Mouse (Mus musculus): ENCODE measurements around the gene 1700129C05Rik. TPM values are rescaled to one million over a fixed set of nuclear protein-coding genes. Genes with fewer than 3 reads are reported as not detected.

1700129C05Rik gene
- not detected in 2 replicates for polyA plus RNA-seq (2015; fragmentation: Nextera tagmentation; extraction: Ambion mirVana)

- no peaks in the 10 kb centered on the region for H3K9me3 ChIP-seq (ENCODE audit: control insufficient read depth, low read length)
- WGBS: 98% methylated on average over 4 of the region's 4 CpGs
- H3K4me1 ChIP-seq (replicated peaks; ENCODE audit: control insufficient read depth, insufficient read depth, low read length): no peaks in the 10 kb centered on the region
- no peaks in the 10 kb centered on the region for H3K27me3 ChIP-seq (replicated peaks; ENCODE audit: control insufficient read depth, insufficient read depth, low read length)
- H3K4me2 ChIP-seq (ENCODE audit: low read length): no peak within 1 kb of the TSS
- H3K27ac ChIP-seq (ENCODE audit: low read length): no peak within 1 kb of the TSS
- H3K9ac ChIP-seq (replicated peaks; ENCODE audit: low read depth, low read length): no peak within 1 kb of the TSS
- no peak for ATAC-seq
- no peak within 1 kb of the TSS for H3K4me3 ChIP-seq (replicated peaks; ENCODE audit: low read length)
- H3K36me3 ChIP-seq (ENCODE audit: control insufficient read depth, insufficient read depth): no peaks in the 10 kb centered on the region
Observed at GRCm38 (mm10) chr14:59142793-59143192, at the start of gene 1700129C05Rik. TSS of gene 1700129C05Rik (minus strand) at chr14:59142893.

DNA sequence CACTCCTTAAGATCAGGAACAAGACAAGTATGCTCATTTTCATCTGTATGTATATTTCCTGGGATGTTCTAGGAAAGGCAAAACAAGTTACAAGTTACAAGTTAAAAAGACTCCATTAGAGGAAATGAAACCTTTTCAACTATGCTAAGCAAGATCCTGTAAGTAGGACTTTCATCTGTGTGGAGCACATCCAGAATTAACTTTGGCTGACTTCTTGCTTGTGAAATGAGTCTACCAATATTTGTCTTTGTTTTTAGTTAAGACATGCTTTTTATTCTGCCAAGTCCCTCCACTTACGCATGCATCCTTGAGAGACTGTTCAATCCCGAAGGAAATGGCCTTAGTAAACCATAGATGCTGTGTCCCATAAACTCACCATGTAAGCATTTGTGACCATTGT lies 43.4 kb upstream of the 1700129C05Rik start:
- Histone ChIP-seq H3K4me1 (replicated peaks; ENCODE audit: control insufficient read depth, insufficient read depth, low read length) (no peaks in the 10 kb centered on the region), H3K9ac (replicated peaks; ENCODE audit: low read depth, low read length) (no peak overlapping the region), H3K9me3 (ENCODE audit: control insufficient read depth, low read length) (no peaks in the 10 kb centered on the region), H3K4me2 (ENCODE audit: low read length) (no peak overlapping the region), H3K4me3 (replicated peaks; ENCODE audit: low read length) (no peak overlapping the region), H3K36me3 (ENCODE audit: control insufficient read depth, insufficient read depth) (no peaks in the 10 kb centered on the region), H3K27me3 (replicated peaks; ENCODE audit: control insufficient read depth, insufficient read depth, low read length) (no peaks in the 10 kb centered on the region), H3K27ac (ENCODE audit: low read length) (no peak overlapping the region)
- WGBS: 85% methylated on average over 2 of the region's 2 CpGs
- no peak for ATAC-seq

- Histone ChIP-seq H3K9ac (replicated peaks; ENCODE audit: low read depth, low read length) (no peak overlapping the region), H3K4me2 (ENCODE audit: low read length) (no peak overlapping the region), H3K9me3 (ENCODE audit: control insufficient read depth, low read length) (no peaks in the 10 kb centered on the region), H3K27ac (ENCODE audit: low read length) (no peak overlapping the region), H3K36me3 (ENCODE audit: control insufficient read depth, insufficient read depth) (no peaks in the 10 kb centered on the region), H3K4me1 (replicated peaks; ENCODE audit: control insufficient read depth, insufficient read depth, low read length) (no peaks in the 10 kb centered on the region), H3K27me3 (replicated peaks; ENCODE audit: control insufficient read depth, insufficient read depth, low read length) (no peaks in the 10 kb centered on the region), H3K4me3 (replicated peaks; ENCODE audit: low read length) (no peak overlapping the region)
- ATAC-seq: no peak
Observed at GRCm38 (mm10) chr14:59185514-59185913, 42.8 kb upstream of the 1700129C05Rik start.

- no peaks in the 10 kb centered on the region for H3K9me3 ChIP-seq (ENCODE audit: control insufficient read depth, low read length)
- no peak for ATAC-seq
- H3K36me3 ChIP-seq (ENCODE audit: control insufficient read depth, insufficient read depth): no peaks in the 10 kb centered on the region
- H3K27me3 ChIP-seq (replicated peaks; ENCODE audit: control insufficient read depth, insufficient read depth, low read length): no peaks in the 10 kb centered on the region
- H3K4me1 ChIP-seq (replicated peaks; ENCODE audit: control insufficient read depth, insufficient read depth, low read length): no peaks in the 10 kb centered on the region
- H3K4me3 ChIP-seq (replicated peaks; ENCODE audit: low read length): no peak overlapping the region
- 82% methylated on average over 2 of the region's 2 CpGs for WGBS
- no peak overlapping the region for H3K9ac ChIP-seq (replicated peaks; ENCODE audit: low read depth, low read length)
- no peak overlapping the region for H3K4me2 ChIP-seq (ENCODE audit: low read length)
- no peak overlapping the region for H3K27ac ChIP-seq (ENCODE audit: low read length)
Observed at GRCm38 (mm10) chr14:59182732-59183131, 40.0 kb upstream of the 1700129C05Rik start.

DNA sequence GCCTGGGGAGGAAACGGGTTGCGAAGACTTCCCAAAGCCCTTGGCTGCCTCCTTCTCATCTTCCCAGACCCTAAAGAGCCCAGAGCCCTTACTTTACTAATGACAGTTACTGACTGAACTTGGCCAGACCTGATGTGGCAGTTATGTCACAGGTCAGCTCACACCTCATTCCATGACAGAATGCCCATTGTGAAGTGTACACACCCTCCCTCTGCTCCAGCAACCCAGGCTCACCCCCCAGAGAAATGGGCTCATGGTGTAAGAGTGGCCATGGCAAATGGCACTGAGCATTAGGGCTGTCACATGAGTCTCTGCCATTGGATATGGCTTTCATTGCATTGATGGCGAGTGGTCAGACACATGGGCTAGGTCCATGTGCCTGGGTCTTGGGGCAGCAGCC lies 36.0 kb upstream of the 1700129C05Rik start, which contains the start of gene Gm5142:
Gene Gm5142 (minus strand): TSS at position 101 of the 400 bp plus-strand sequence.
- Histone ChIP-seq H3K27me3 (replicated peaks; ENCODE audit: control insufficient read depth, insufficient read depth, low read length) (no peaks in the 10 kb centered on the region), H3K4me1 (replicated peaks; ENCODE audit: control insufficient read depth, insufficient read depth, low read length) (no peaks in the 10 kb centered on the region), H3K27ac (ENCODE audit: low read length) (no peak within 1 kb of the TSS), H3K4me3 (replicated peaks; ENCODE audit: low read length) (no peak within 1 kb of the TSS), H3K9ac (replicated peaks; ENCODE audit: low read depth, low read length) (no peak within 1 kb of the TSS), H3K36me3 (ENCODE audit: control insufficient read depth, insufficient read depth) (no peaks in the 10 kb centered on the region), H3K4me2 (ENCODE audit: low read length) (no peak within 1 kb of the TSS), H3K9me3 (ENCODE audit: control insufficient read depth, low read length) (no peaks in the 10 kb centered on the region)
- no peak for ATAC-seq
- 83% methylated on average over 3 of the region's 3 CpGs for WGBS

- Histone ChIP-seq H3K27ac (ENCODE audit: low read length) (no peak overlapping the region), H3K4me2 (ENCODE audit: low read length) (no peak overlapping the region), H3K4me1 (replicated peaks; ENCODE audit: control insufficient read depth, insufficient read depth, low read length) (no peaks in the 10 kb centered on the region), H3K4me3 (replicated peaks; ENCODE audit: low read length) (no peak overlapping the region), H3K36me3 (ENCODE audit: control insufficient read depth, insufficient read depth) (no peaks in the 10 kb centered on the region), H3K9ac (replicated peaks; ENCODE audit: low read depth, low read length) (no peak overlapping the region), H3K27me3 (replicated peaks; ENCODE audit: control insufficient read depth, insufficient read depth, low read length) (no peaks in the 10 kb centered on the region), H3K9me3 (ENCODE audit: control insufficient read depth, low read length) (no peaks in the 10 kb centered on the region)
- WGBS: 83% methylated on average over 3 of the region's 3 CpGs
- no peak for ATAC-seq
Observed at GRCm38 (mm10) chr14:59157016-59157698, 14.5 kb upstream of the 1700129C05Rik start.

DNA sequence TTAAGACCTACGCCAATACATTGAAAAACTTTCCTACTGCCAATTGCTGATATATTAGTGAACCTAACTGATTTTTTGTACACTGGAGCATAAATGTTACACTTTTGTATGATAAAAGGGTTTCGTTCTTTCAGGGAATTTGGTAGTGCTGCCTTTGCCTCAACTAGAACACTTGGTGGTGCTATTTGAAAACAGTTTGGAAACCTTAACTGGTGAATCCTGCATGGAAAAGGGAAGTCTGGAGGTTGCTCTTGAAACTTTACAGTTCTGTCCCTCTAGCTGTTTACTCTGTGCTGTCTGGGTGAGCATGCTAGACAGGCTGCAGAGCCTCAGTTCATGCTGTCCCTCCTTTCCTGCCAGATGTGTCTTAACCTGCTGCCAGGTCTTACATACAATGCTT lies 12.9 kb upstream of the 1700129C05Rik start:
- Histone ChIP-seq H3K27me3 (replicated peaks; ENCODE audit: control insufficient read depth, insufficient read depth, low read length) (no peaks in the 10 kb centered on the region), H3K36me3 (ENCODE audit: control insufficient read depth, insufficient read depth) (no peaks in the 10 kb centered on the region), H3K27ac (ENCODE audit: low read length) (no peak overlapping the region), H3K4me3 (replicated peaks; ENCODE audit: low read length) (no peak overlapping the region), H3K4me1 (replicated peaks; ENCODE audit: control insufficient read depth, insufficient read depth, low read length) (no peaks in the 10 kb centered on the region), H3K9me3 (ENCODE audit: control insufficient read depth, low read length) (no peaks in the 10 kb centered on the region), H3K4me2 (ENCODE audit: low read length) (no peak overlapping the region), H3K9ac (replicated peaks; ENCODE audit: low read depth, low read length) (no peak overlapping the region)
- ATAC-seq: no peak
- 82% methylated on average over 2 of the region's 2 CpGs for WGBS

DNA sequence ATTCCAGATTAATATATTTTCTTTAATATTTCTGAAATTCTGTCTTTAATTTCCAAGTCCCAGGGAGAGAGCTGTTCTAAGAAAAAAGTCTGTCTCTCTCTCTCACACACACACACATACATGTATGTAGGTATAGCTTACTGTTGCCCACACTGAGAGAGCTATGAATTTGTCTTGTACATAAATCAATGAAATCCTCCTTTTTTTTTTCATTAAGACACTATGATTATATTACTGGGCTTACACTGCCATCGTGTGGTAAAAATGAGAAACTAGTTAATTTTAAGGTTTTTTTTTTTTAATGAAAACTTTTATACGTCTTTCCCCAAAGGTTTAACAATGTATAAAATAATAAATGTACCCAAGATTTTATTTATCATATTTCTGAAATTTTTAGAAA lies 28.4 kb downstream of the 1700129C05Rik start:
- Histone ChIP-seq H3K36me3 (ENCODE audit: control insufficient read depth, insufficient read depth) (no peaks in the 10 kb centered on the region), H3K9ac (replicated peaks; ENCODE audit: low read depth, low read length) (no peak overlapping the region), H3K4me3 (replicated peaks; ENCODE audit: low read length) (no peak overlapping the region), H3K27ac (ENCODE audit: low read length) (no peak overlapping the region), H3K9me3 (ENCODE audit: control insufficient read depth, low read length) (no peaks in the 10 kb centered on the region), H3K4me2 (ENCODE audit: low read length) (no peak overlapping the region), H3K4me1 (replicated peaks; ENCODE audit: control insufficient read depth, insufficient read depth, low read length) (no peaks in the 10 kb centered on the region), H3K27me3 (replicated peaks; ENCODE audit: control insufficient read depth, insufficient read depth, low read length) (no peaks in the 10 kb centered on the region)
- 2% methylated on average over 2 of the region's 2 CpGs for WGBS
- ATAC-seq: no peak

GRCm38 (mm10) chr14:59104006-59104605 lies 38.6 kb downstream of the 1700129C05Rik start:
- Histone ChIP-seq H3K27me3 (replicated peaks; ENCODE audit: control insufficient read depth, insufficient read depth, low read length) (no peaks in the 10 kb centered on the region), H3K4me2 (ENCODE audit: low read length) (no peak overlapping the region), H3K27ac (ENCODE audit: low read length) (no peak overlapping the region), H3K4me1 (replicated peaks; ENCODE audit: control insufficient read depth, insufficient read depth, low read length) (no peaks in the 10 kb centered on the region), H3K36me3 (ENCODE audit: control insufficient read depth, insufficient read depth) (no peaks in the 10 kb centered on the region), H3K9me3 (ENCODE audit: control insufficient read depth, low read length) (no peaks in the 10 kb centered on the region), H3K9ac (replicated peaks; ENCODE audit: low read depth, low read length) (no peak overlapping the region), H3K4me3 (replicated peaks; ENCODE audit: low read length) (no peak overlapping the region)
- WGBS: 32% methylated on average over 10 of the region's 10 CpGs
- no peak for ATAC-seq
